Mouse (Mus musculus) lung, postnatal 14 days (tissue): ENCODE results near the gene Mutyh.
"Not testable (repeated sequence)": the region's sequence is repeated elsewhere in the genome, so short reads cannot be mapped to it uniquely, and the experiment has no call there.

Experiments used
- DNase-seq: peaks from one replicate; pipeline ENCODE4 v3.0.0; 2021

Gene Mutyh

GRCm38 (mm10) chr4:116820902-116821693 lies 13.6 kb downstream of the Mutyh start:
- peak; percentile 67 for DNase-seq

DNA sequence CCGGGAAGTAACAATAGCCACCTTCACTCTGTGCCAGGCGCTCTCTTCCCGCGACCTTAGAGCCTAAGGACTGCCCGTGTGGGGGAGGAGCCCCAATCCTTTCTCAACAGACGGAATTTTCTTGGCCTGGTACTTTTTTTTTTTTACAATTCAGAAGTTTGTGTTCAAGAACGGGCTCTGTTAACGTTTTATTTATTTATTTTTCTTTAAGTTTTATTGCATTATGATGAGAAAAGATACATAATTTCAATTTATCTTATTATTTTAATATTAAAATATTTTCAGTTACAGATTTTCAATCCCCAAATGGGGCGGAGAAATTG lies 14.1 kb downstream of the Mutyh start, which contains the start of gene Hpdl:
Gene Hpdl (minus strand): TSS at position 14 of the 323 bp plus-strand sequence.
- DNase-seq = no peak

DNA sequence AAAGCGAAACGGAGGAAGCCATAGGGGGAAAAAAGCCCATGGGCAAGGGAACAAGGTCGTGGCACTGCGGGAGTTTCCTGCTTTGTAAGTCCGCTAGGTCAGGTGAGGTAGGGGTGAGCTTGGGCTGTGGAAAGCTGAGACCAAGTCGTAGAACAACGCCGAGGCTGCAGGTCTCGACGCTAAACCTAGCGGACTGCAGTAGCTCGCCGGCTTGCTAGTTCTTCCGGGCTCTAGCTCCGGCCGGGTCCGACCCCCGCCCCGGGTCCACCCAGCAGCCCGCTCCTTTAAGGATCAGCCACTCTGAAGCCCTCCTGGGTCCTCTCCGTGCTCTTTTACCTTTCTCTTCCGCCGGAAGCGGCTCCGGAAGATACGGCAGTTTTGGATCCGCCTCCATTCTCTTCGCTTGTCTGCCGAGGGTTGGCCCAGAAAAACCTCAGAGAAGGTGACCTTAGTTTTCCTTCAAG lies 17.1 kb downstream of the Mutyh start:
- peak; percentile 70 for DNase-seq

DNA sequence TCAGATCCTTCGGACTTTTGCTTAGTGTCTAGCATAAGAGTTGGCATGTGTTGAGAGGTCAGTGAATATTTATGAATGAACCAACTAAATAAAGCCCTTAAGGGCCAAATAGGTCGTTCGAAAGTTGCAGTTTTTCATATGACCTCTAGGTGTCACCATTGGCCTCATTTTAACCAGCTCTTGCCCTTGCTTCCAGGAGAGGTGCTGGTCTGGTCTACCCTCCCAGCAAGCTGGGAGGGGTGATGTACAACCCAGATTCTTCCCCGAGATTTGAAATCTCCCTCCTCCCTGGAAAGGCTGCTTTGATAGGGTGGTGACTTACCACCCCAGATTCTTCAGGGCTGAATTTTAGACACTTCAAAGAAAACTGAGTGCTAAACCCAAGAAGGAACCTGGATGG lies 20.3 kb downstream of the Mutyh start:
- DNase-seq = peak; percentile 23

GRCm38 (mm10) chr4:116829364-116830069 lies 22.0 kb downstream of the Mutyh start:
- peak; percentile 32 for DNase-seq

- no peak for DNase-seq
Observed at GRCm38 (mm10) chr4:116830070-116830368, 22.5 kb downstream of the Mutyh start.

DNA sequence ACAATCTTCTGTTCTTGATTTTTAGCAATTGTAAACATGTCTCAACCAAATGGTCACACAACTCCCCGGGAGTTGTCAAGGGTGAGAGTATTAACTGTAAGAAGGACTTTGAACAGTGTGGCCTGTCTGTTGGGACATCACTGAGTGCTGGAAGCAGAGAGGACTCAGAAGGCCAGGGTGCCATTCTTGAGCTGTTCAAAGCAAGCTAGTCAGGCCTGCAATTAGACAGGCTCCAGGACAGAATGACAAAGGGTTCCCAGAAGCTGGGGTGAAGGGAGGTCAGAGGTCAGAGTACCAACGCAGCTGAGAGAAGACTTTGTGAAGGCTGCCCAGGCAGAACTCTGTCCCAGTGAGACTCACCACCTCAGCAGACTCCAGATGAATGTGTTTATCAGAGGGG lies 31.5 kb downstream of the Mutyh start:
- no peak for DNase-seq

DNA sequence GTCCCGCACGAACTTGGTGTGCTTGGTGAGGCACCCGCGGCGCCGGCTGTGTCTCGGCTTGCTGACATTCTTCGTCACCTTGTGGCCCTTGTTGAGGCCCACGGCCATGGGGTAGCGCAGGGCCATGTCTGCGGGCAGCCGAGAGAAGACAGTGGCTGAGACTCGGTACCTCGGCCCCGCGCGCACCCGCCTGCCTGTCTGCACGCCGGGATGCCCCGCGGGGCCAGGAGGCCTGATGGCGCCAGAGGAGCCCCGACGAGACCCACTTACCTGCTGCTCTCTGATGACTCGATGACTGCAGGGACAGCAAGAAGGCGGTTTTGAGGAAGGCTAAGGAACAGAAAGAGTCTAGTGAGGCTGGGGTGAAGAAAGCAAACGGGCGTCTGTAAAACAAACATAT lies 32.6 kb downstream of the Mutyh start:
- not testable (repeated sequence) for DNase-seq

DNA sequence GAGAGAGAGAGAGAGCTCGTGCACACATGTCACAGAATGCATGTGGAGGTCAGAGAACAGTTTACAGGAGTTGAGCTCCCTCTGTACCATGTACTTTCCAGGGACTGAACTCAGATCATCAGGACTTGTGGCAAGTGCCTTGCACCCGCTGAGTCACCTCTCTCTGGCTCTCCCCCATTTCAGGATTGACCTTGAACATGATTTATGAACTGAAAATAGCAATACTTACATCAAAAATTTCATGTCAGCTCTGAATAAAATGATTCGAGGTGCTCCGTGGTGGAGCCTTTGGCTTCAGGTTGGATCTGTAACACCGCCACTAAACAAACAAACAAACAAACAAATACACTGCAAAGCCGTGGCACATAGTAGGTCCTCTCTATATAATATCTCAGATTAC lies 33.3 kb downstream of the Mutyh start:
- no peak for DNase-seq

DNA sequence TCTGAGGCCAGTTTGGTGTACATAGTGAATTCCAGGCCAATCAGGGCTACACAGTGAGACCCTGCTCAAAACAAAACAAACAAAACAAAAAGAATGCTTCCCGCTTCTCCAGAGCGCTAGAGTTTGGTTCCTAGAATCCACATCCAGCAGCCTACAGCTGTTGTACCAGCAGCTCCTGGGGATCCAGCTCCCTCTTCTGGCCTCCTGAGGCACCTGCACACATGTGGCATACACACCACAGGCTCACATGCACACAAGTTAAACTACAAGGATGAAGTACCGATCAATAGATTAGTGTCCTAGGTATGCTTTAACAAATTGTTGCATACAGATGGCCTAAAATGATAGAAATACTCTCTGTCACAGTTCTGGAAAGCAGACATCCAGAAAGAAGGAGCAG lies 36.8 kb downstream of the Mutyh start:
- no peak for DNase-seq

DNA sequence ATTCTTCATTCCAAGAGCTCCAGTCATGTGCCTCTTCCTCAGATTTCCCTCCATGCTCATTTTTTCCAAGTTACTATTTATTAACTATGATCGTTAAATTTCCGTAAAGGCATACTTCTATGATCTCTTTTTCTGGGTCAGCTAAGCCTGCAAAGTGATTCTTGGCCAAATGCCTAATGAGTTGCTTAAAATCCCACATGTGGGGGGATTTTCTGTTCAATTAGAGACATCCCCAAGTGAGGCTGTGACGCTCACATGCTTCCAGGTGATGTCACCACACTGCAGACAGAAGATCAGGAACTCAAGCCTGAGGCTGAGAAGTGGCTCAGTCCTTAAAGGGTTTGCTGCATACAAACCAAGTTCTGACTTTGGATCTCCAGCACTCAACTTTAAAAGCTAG lies 42.4 kb downstream of the Mutyh start:
- DNase-seq = no peak

DNA sequence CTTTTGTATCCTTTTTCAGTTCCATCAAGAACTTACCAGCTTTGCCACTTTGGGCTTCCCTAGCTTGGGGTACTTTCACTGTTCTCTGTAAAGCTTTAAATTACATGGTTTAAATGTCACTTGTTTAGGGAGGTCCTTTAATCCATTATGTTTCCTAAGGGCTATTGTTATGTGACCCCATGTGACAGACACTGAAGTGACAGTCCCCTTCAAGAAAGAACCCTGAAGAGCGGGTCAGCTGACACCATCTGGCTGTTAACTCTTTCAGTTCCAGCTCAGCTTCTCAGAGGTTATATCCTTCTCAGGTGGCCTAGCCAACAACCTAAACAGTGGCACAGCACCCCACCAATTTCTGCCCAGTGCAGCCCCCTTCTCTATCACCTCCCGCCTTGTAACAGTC lies 46.8 kb downstream of the Mutyh start:
- no peak for DNase-seq

DNA sequence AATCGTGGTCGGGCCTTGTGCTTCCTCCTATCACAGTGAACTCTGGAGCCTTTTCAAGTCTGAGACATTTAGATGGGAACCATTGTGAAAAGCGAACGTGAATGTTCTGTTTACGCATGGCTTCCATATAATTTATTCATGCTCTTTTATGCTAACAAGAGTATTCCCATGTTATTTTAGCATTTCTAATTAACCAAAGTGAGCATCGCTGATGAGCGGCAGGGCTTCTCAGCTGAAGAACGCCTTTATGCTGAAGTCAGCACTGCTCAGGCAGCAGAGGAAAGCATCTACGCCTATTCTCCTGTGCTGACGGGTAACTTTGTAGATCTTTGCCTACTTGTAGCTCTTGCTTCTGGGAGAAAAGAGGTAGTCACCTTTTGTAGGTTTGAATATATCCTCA lies 49.7 kb downstream of the Mutyh start:
- DNase-seq = no peak

DNA sequence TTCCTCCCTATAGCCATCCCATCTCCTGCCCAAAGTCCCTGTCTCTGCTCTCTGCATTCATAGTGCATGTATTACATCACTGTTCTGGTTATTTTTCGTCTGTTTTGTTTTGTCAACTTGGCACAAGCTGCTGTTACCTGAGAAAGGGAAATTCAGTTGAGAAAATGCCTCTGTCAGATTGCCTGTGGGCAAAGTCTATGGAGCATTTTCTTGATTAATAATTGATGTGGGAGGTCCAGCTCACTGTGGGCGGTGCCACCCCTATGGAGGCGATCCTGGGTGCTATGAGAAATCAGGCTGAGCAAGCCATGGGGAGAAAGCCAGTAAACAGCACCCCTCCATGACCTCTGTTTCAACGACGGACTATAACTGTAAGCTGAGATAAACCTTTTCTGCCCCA lies 52.2 kb downstream of the Mutyh start:
- no peak for DNase-seq

DNA sequence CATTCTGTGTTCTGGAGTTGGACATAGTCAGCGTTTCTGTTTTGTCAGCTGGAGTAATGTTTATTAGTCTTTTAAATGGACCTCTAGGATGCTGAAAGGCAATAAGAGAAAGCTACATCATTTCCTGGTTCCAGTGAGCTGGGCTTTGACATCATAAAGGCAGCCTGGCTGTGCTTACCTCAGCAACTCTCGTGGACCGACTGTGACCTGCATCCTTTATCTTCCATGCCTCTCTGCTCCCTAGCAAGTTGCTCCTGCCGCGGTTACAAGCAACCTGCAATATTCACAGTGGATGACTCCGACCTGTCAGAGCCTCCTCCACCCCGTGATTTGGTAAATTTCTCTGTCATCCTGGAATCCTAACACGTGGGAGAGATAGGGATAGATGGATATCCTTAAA lies 54.5 kb downstream of the Mutyh start:
- DNase-seq = no peak
